Mouse (Mus musculus): ENCODE measurements around the gene Mxra7. TPM values are rescaled to one million over a fixed set of nuclear protein-coding genes. Genes with fewer than 3 reads are reported as not detected.
A peak's percentile ranks its signal among the peaks of the same experiment; 100 is the strongest.
"Not testable (repeated sequence)": the region's sequence is repeated elsewhere in the genome, so short reads cannot be mapped to it uniquely, and the experiment has no call there.

The Mxra7 gene
- polyA plus RNA-seq, 1 experiment from 2014 or later: 20.8 TPM

GRCm38 (mm10) chr11:116852891-116853511, 25.2 kb upstream of the Mxra7 start, which contains the start of gene Srsf2:
Gene Srsf2, minus strand, starts transcription at chr11:116853094.
- Histone ChIP-seq H3K9me3 (no peaks in the 10 kb centered on the region), H3K4me1 (replicated peaks) (peaks cover 30% of the 10 kb centered on the region), H3K27me3 (no peaks in the 10 kb centered on the region), H3K4me2 (peak within 1 kb of the TSS; percentile 93), H3K27ac (peak within 1 kb of the TSS; percentile 99), H3K9ac (replicated peaks) (peak within 1 kb of the TSS; percentile 99), H3K4me3 (replicated peaks) (peak within 1 kb of the TSS; percentile 97), H3K36me3 (peaks cover 44% of the 10 kb centered on the region)
- under 1% methylated on average over 65 of the region's 74 CpGs for WGBS
- ATAC-seq (ENCODE audit: insufficient number of reproducible peaks, insufficient read depth, low FRiP score, low TSS enrichment, low read depth): peak; percentile 91

DNA sequence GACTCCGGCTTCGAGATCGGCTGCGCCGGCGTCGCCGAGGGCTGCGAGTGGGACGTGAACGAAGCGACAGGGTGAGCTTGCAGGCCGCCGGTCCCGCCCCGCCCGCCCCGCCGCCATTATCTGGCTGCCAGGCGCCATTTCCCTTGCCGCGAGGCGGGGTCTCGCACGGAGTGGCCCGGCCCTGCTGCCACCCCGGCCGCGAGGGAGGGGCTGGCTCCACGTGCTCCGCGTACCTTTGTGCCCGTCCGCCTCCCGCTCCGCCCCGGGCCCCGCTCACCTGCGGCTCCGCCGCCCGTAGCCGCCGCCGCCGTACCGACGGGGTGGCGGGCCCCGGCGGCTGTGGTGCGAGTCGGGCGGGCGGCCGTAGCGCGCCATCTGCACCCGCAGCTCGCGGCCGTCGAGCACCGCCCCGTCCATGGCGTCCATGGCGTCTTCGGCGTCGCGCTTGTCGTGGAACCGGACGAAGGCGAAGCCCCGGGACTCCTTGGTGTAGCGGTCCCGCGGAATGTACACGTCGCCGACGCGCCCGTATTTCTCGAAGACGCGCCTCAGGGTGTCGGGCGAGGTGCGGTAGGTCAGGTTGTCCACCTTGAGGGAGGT, 24.5 kb upstream of the Mxra7 start, which contains the start of gene Mfsd11:
Gene Mfsd11, plus strand, starts transcription at position 150 of the 600 bp plus-strand sequence.
- Histone ChIP-seq H3K4me1 (replicated peaks) (peaks cover 26% of the 10 kb centered on the region), H3K9me3 (no peaks in the 10 kb centered on the region), H3K9ac (replicated peaks) (peak within 1 kb of the TSS; percentile 99), H3K27ac (peak within 1 kb of the TSS; percentile 99), H3K27me3 (no peaks in the 10 kb centered on the region), H3K36me3 (peaks cover 49% of the 10 kb centered on the region), H3K4me2 (peak within 1 kb of the TSS; percentile 93), H3K4me3 (replicated peaks) (peak within 1 kb of the TSS; percentile 97)
- under 1% methylated on average over 77 of the region's 91 CpGs for WGBS
- ATAC-seq (ENCODE audit: insufficient number of reproducible peaks, insufficient read depth, low FRiP score, low TSS enrichment, low read depth): 0 out of 2 replicates have a peak, but pooled peaks have one; percentile 4

GRCm38 (mm10) chr11:116851576-116852290, 23.9 kb upstream of the Mxra7 start:
- Histone ChIP-seq H3K4me1 (replicated peaks) (peaks cover 21% of the 10 kb centered on the region), H3K9me3 (no peaks in the 10 kb centered on the region), H3K36me3 (peaks cover 53% of the 10 kb centered on the region), H3K27ac (peak overlapping the region; percentile 99), H3K4me2 (peak overlapping the region; percentile 93), H3K9ac (replicated peaks) (peak overlapping the region; percentile 99), H3K27me3 (no peaks in the 10 kb centered on the region), H3K4me3 (replicated peaks) (peak overlapping the region; percentile 97)
- WGBS: 1% methylated on average over 29 of the region's 29 CpGs
- no peak for ATAC-seq (ENCODE audit: insufficient number of reproducible peaks, insufficient read depth, low FRiP score, low TSS enrichment, low read depth)

GRCm38 (mm10) chr11:116850833-116851477, 23.1 kb upstream of the Mxra7 start:
- H3K27ac ChIP-seq: 0 out of 2 replicates have a peak overlapping the region, but pooled peaks have one; percentile 99
- WGBS: 42% methylated on average over 6 of the region's 6 CpGs
- peaks cover 21% of the 10 kb centered on the region for H3K4me1 ChIP-seq (replicated peaks)
- peak overlapping the region; percentile 99 for H3K9ac ChIP-seq (replicated peaks)
- H3K9me3 ChIP-seq: no peaks in the 10 kb centered on the region
- no peaks in the 10 kb centered on the region for H3K27me3 ChIP-seq
- peak overlapping the region; percentile 97 for H3K4me3 ChIP-seq (replicated peaks)
- H3K4me2 ChIP-seq: peak overlapping the region; percentile 93
- ATAC-seq (ENCODE audit: insufficient number of reproducible peaks, insufficient read depth, low FRiP score, low TSS enrichment, low read depth): no peak
- H3K36me3 ChIP-seq: peaks cover 56% of the 10 kb centered on the region

GRCm38 (mm10) chr11:116850085-116850484, 22.2 kb upstream of the Mxra7 start:
- Histone ChIP-seq H3K27me3 (no peaks in the 10 kb centered on the region), H3K9me3 (no peaks in the 10 kb centered on the region), H3K36me3 (peaks cover 57% of the 10 kb centered on the region), H3K4me2 (peak overlapping the region; percentile 93), H3K4me1 (replicated peaks) (peaks cover 21% of the 10 kb centered on the region), H3K9ac (replicated peaks) (no peak overlapping the region), H3K27ac (no peak overlapping the region), H3K4me3 (replicated peaks) (peak overlapping the region; percentile 97)
- ATAC-seq (ENCODE audit: insufficient number of reproducible peaks, insufficient read depth, low FRiP score, low TSS enrichment, low read depth): no peak
- 70% methylated on average over 4 of the region's 4 CpGs for WGBS

DNA sequence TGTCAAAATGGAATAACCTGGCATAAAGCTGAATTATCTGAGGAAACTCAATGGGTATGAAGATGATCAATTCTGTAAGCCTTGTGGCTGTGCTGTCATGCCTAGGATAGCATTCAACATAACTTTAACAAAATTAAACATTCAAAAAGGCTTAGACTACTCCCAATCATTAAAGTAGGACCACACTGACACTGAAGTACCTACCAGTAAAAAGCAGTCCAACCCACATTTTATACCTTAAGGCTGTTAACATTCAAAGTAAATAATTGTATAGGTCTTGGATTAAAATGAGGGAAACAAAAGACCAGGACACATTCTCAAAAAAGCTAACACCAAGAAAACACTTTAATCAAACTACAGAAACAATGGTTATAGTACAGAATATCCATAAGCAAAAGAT, 21.7 kb upstream of the Mxra7 start:
- no peaks in the 10 kb centered on the region for H3K9me3 ChIP-seq
- no peak overlapping the region for H3K4me2 ChIP-seq
- H3K4me1 ChIP-seq (replicated peaks): peaks cover 17% of the 10 kb centered on the region
- peaks cover 57% of the 10 kb centered on the region for H3K36me3 ChIP-seq
- no peaks in the 10 kb centered on the region for H3K27me3 ChIP-seq
- no peak overlapping the region for H3K27ac ChIP-seq
- no peak overlapping the region for H3K4me3 ChIP-seq (replicated peaks)
- ATAC-seq (ENCODE audit: insufficient number of reproducible peaks, insufficient read depth, low FRiP score, low TSS enrichment, low read depth): no peak
- no peak overlapping the region for H3K9ac ChIP-seq (replicated peaks)

- not testable (repeated sequence) for H3K9me3 ChIP-seq; H3K9ac ChIP-seq (replicated peaks); ATAC-seq (ENCODE audit: insufficient number of reproducible peaks, insufficient read depth, low FRiP score, low TSS enrichment, low read depth); H3K4me2 ChIP-seq; H3K4me3 ChIP-seq (replicated peaks); H3K27me3 ChIP-seq; H3K27ac ChIP-seq
- H3K4me1 ChIP-seq (replicated peaks): peaks cover 19% of the 10 kb centered on the region
- 81% methylated on average over 2 of the region's 2 CpGs for WGBS
- peaks cover 57% of the 10 kb centered on the region for H3K36me3 ChIP-seq
Measured at GRCm38 (mm10) chr11:116848877-116849178, 21.0 kb upstream of the Mxra7 start.

DNA sequence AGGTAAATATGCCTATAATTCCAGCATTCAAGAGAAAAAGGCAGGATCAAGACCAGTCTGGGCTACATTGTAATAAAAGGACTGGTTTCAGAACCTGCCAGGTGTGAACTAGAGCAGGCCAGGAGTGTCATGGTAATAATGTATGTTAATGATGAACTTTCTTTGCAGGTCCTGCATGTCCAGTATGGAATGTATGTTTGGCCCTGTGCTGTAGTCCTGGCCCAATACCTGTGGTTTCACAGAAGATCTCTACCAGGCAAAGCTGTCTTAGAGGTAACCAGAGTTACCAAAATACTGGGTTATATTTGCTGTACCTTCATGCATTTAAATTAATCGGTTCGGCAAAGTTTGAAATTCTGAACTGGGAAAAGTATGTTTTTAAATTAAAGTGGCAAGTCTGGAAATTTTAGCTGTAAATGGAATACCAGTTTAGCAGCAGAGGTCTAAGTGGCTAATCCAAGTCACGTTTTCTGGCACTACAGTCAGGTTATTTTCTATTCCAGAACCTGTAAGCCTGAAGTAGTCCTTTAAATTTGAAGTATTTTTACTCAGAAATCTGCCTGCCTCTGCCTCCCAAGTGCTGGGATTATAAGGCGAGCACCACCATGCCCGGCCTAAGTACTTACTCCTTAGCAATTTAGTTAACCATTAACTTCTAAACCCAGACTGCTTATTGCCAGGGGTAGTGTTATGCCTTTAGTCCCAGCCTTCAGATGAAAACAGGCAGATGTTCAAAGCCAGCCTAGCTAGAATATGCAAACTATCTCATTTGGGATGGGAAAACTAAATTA, 20.4 kb upstream of the Mxra7 start:
- no peaks in the 10 kb centered on the region for H3K27me3 ChIP-seq
- no peak overlapping the region for H3K4me2 ChIP-seq
- no peak overlapping the region; the same call in 1 of the 2 replicates for H3K27ac ChIP-seq
- H3K9ac ChIP-seq (replicated peaks): no peak overlapping the region
- ATAC-seq (ENCODE audit: insufficient number of reproducible peaks, insufficient read depth, low FRiP score, low TSS enrichment, low read depth): no peak
- H3K4me3 ChIP-seq (replicated peaks): no peak overlapping the region
- peaks cover 19% of the 10 kb centered on the region for H3K4me1 ChIP-seq (replicated peaks)
- no peaks in the 10 kb centered on the region for H3K9me3 ChIP-seq
- 85% methylated on average over 5 of the region's 5 CpGs for WGBS
- H3K36me3 ChIP-seq: peaks cover 57% of the 10 kb centered on the region

DNA sequence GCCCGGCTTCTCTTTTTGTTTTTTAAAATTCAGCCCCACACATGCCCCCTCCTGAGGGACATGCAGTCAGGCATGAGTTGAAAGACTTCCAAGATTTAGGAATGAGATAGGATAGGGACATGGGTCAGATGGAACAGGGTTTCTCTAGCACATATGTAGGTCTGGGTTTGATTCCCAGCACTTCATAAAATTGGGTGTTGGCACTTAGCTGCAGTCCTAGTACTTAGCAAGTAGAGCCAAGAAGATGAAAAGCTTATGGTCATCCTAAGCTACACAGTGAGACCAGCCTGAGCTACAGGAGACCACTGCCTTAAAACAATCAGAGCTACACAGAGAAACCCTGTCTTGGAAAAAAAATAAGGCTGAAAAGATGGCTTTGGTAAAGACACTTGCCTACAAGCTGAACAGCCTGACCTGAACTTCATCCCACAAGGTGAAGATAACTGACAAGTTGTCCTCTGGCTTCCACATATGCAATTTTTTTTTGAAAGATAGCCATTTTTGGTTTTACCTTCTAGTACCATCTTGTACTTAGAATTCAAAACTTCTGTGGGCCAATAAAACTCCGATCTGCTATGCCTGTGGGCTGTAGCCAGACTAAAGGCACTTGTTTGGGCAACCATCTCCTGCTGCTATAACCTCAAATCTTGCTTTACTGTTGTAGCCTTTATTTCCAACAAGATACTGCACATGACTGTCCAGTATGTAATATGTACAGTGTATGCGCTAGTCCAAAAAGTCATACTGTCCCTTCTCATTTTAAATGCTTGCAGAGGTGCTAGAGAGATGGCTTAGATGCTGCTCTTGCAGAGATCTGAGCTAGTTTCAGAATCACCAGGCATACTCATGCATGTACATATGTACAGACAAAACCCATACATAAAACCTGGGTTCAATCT, 19.6 kb upstream of the Mxra7 start:
- Histone ChIP-seq H3K9ac (replicated peaks) (no peak overlapping the region), H3K36me3 (peaks cover 57% of the 10 kb centered on the region), H3K9me3 (no peaks in the 10 kb centered on the region), H3K4me3 (replicated peaks) (no peak overlapping the region), H3K27ac (no peak overlapping the region; the same call in 1 of the 2 replicates), H3K27me3 (no peaks in the 10 kb centered on the region), H3K4me2 (no peak overlapping the region), H3K4me1 (replicated peaks) (peaks cover 19% of the 10 kb centered on the region)
- 83% methylated on average over 3 of the region's 3 CpGs for WGBS
- ATAC-seq (ENCODE audit: insufficient number of reproducible peaks, insufficient read depth, low FRiP score, low TSS enrichment, low read depth): no peak

DNA sequence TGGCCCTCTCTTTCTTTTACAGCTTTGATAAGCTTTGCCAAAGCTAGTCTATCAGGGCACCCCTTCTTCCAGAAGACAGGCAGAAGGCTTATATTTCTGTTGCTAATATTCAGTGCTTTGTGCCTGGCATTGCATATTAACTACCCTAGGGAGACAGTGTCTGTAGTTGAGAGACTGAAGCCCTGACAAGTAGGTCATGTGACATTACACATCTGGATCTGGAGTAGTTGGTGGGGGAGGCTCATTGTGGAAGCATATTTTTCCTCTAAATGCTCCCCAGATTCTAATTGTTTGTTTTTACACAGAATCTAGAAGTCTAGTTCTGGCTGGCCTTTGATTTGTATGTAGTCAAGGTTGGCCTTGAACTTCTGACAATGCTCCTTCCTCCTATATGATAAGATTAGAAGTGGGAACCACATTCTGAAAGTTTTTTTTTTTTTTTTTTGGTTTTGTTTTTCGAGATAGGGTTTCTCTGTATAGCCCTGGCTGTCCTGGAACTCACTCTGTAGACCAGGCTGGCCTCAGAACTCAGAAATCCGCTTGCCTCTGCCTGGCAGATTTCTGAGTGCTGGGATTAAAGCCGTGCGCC, 18.8 kb upstream of the Mxra7 start:
- WGBS: 80% methylated on average over 4 of the region's 4 CpGs
- ATAC-seq (ENCODE audit: insufficient number of reproducible peaks, insufficient read depth, low FRiP score, low TSS enrichment, low read depth): no peak
- Histone ChIP-seq H3K36me3 (peaks cover 53% of the 10 kb centered on the region), H3K27ac (no peak overlapping the region), H3K4me3 (replicated peaks) (no peak overlapping the region), H3K9ac (replicated peaks) (no peak overlapping the region), H3K9me3 (no peaks in the 10 kb centered on the region), H3K4me1 (replicated peaks) (peaks cover 20% of the 10 kb centered on the region), H3K4me2 (no peak overlapping the region), H3K27me3 (no peaks in the 10 kb centered on the region)

All from limb, embryonic 12.5 days (tissue).